Mouse (Mus musculus) embryonic facial prominence, embryonic 15.5 days (tissue): ENCODE results near the gene Trpm4. TPM values are rescaled to one million over a fixed set of nuclear protein-coding genes. Genes with fewer than 3 reads are reported as not detected.
"Not testable (repeated sequence)": the region's sequence is repeated elsewhere in the genome, so short reads cannot be mapped to it uniquely, and the experiment has no call there.

Experiments used
- ATAC-seq: fragments of 200-750 bp; cut with Nextera tagmentation; 2 replicates; pipeline ENCODE4 v1.8.0; 2017; ENCODE audit warnings: low read depth, moderate TSS enrichment; ENCODE audit not compliant: insufficient number of reproducible peaks, low FRiP score, low TSS enrichment
- H3K27ac ChIP-seq: fragments of 300-500 bp; sonication (generic); replicated peaks from 2 replicates; pipeline ENCODE4 v1.5.1; 2015; ENCODE audit warnings: mild to moderate bottlenecking, inconsistent platforms
- H3K27me3 ChIP-seq: fragments of 300-500 bp; sonication (generic); 2 replicates; pipeline ENCODE4 v1.6.1; 2015; ENCODE audit warnings: inconsistent platforms
- H3K36me3 ChIP-seq: fragments of 300-500 bp; sonication (generic); 2 replicates; pipeline ENCODE4 v1.6.1; 2015; ENCODE audit warnings: mild to moderate bottlenecking, inconsistent platforms
- H3K4me1 ChIP-seq: fragments of 300-500 bp; sonication (generic); 2 replicates; pipeline ENCODE4 v1.6.1; 2015; ENCODE audit warnings: inconsistent platforms
- H3K4me2 ChIP-seq: fragments of 300-500 bp; sonication (generic); replicated peaks from 2 replicates; pipeline ENCODE4 v1.6.1; 2015; ENCODE audit warnings: mild to moderate bottlenecking, inconsistent platforms
- H3K4me3 ChIP-seq: fragments of 300-500 bp; sonication (generic); replicated peaks from 2 replicates; pipeline ENCODE4 v1.5.1; 2015; ENCODE audit warnings: mild to moderate bottlenecking, inconsistent platforms
- H3K9ac ChIP-seq: fragments of 300-500 bp; sonication (generic); 2 replicates; pipeline ENCODE4 v1.6.1; 2015; ENCODE audit warnings: inconsistent platforms
- H3K9me3 ChIP-seq: fragments of 300-500 bp; sonication (generic); replicated peaks from 2 replicates; pipeline ENCODE4 v1.6.1; 2016; ENCODE audit warnings: inconsistent platforms
- WGBS: fragments of 180-500 bp; shearing (Covaris S2); methylation state at CpG from one replicate; pipeline ENCODE4 v1.1.7; 2015; 5-methylcytosine and 5-hydroxymethylcytosine counted together
- polyA plus RNA-seq: library from polyadenylated mRNA; unstranded; fragments of >200 nt; fragmentation: Nextera tagmentation; extraction: Ambion mirVana; gene quantifications from 2 replicates; pipeline ENCODE4 v1.2.1, GENCODE M21; 2015

The Trpm4 gene
- polyA plus RNA-seq, 1 experiment from 2014 or later = 23.9 TPM

DNA sequence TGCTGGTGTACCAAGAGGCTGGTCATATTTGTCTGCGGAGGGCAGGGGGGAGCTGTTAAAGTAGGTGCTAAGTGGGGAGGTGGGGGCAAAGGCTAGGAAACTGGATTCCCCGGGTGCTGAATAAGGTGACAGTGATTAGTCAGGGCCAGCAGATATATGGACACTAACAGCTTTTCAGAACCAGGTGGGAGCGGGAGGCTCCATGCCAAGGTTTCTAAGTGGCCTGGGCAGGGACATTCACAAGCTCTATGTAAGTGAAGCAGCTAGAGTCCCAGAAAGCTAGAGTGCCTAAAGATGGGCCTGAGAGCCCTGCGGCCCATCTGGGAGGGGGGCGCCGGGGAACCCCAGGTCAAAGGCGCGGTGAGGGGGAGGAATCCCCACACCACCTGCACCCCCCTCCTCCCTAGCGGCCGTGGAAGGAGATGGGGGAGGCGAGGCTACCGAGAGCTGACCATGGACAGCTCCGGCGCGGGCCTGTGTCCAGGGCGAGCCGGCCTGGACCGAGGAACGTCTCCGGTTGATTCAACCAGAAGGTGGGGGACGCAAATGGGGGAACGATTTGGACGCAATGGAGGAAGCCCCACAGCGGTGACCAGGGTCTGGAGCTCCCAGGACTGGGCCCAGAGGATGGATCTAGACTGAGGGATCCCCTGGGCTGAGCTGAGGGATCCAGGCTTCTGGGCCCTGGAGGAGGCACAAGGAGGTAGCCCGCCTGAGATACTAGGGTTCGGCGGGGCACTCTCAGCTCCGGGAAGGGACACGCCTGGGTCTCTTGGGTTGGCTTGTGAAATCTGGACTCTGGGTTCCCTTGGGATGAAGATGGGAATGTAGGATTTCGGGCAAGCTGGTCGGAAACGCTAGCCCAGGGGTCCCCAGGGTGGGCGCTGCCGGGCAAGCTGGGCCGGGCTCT is 32.4 kb upstream of the Trpm4 start:
- Histone ChIP-seq H3K27ac (0 out of 2 replicates have a peak overlapping the region, but pooled peaks have one; percentile 41), H3K27me3 (peaks cover 58% of the 10 kb centered on the region), H3K4me2 (peak overlapping the region; percentile 98), H3K36me3 (no peaks in the 10 kb centered on the region), H3K9me3 (no peaks in the 10 kb centered on the region), H3K4me3 (peak overlapping the region; percentile 70), H3K9ac (peak overlapping the region; percentile 52), H3K4me1 (peaks cover 55% of the 10 kb centered on the region)
- 5% methylated on average over 34 of the region's 35 CpGs for WGBS
- ATAC-seq = no peak

DNA sequence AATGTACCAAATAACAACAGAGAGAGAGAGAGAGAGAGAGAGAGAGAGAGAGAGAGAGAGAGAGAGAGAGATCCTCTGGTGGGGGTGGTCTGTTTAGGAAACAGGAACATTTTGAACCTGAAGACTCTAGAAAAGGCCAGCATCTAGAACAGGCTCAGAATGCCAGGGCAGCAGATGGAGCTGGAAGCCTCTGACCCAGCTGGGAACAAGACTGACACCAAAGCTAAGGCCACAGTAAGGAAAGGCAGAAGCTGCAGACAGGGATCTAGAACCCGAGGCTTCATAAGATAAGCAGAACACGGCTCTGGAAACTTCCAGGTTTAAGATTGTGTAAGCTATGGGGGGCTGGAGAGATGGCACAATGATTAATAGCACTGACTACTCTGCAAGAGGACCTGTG is 30.4 kb upstream of the Trpm4 start:
- Histone ChIP-seq H3K27ac (0 out of 2 replicates have a peak overlapping the region, but pooled peaks have one; percentile 44), H3K4me1 (peaks cover 43% of the 10 kb centered on the region), H3K36me3 (no peaks in the 10 kb centered on the region), H3K9me3 (no peaks in the 10 kb centered on the region), H3K9ac (no peak overlapping the region), H3K4me2 (no peak overlapping the region), H3K27me3 (peaks cover 49% of the 10 kb centered on the region), H3K4me3 (no peak overlapping the region)
- WGBS = 88% methylated on average over 2 of the region's 2 CpGs
- no peak for ATAC-seq

DNA sequence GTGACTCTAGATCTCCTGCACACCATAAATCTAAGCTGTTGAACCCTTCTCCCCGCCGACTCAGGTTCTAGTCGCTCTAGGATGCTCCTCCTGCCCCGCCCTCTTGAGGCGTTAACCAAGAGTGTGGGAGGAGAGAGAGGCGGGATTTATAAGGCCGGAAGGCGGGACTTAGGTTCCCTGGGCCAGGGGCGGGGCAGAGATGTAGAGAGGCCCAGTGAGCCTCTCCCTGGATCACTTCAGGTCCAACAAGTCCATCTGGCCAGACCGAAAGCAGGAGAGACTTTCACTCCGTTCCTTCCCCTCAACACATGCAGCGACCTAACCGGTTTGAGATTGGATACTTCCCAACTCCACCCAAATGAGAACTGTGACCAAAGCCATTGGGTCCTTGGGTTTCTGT is 29.2 kb upstream of the Trpm4 start:
- H3K27ac ChIP-seq = no peak overlapping the region
- 6% methylated on average over 13 of the region's 13 CpGs for WGBS
- ATAC-seq = no peak
- no peak overlapping the region for H3K9ac ChIP-seq
- no peaks in the 10 kb centered on the region for H3K36me3 ChIP-seq
- H3K9me3 ChIP-seq = no peaks in the 10 kb centered on the region
- H3K4me3 ChIP-seq = no peak overlapping the region
- H3K27me3 ChIP-seq = peaks cover 39% of the 10 kb centered on the region; the same call in 1 of the 2 replicates
- peaks cover 39% of the 10 kb centered on the region for H3K4me1 ChIP-seq
- H3K4me2 ChIP-seq = no peak overlapping the region

DNA sequence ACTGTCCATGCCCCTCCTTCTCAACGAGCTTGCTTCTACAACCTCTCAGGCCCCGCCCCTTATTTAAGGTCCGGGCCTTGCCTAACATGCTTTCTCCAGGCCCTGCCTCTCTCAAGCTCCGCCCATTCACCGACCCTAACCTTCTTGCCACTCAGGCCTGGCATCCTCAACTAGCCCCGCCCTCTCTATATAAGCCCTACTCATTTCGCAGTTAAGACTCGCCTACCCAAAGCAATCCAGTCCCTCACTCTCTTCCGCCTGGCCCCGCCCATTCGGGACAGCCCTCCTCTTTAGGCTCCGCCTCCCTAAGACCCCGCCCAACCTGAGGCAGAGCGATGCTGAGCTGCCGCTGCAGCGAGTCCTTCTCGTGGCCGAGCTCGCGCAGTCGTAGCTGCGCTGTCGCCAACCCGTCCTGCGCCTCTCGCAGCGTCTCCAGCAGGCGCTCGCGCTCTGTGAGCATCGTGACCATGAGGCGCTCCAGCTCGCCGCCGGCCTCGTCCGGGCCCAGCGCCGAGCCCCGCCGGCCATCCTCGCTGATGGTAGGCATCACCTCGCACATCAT is 27.7 kb upstream of the Trpm4 start:
- peak overlapping the region; percentile 83 for H3K4me2 ChIP-seq
- H3K27ac ChIP-seq = no peak overlapping the region; the same call in 1 of the 2 replicates
- peaks cover 39% of the 10 kb centered on the region; the same call in 1 of the 2 replicates for H3K27me3 ChIP-seq
- peak; percentile 88 for ATAC-seq
- peak overlapping the region; percentile 26 for H3K9ac ChIP-seq
- no peaks in the 10 kb centered on the region for H3K9me3 ChIP-seq
- WGBS = 1% methylated on average over 43 of the region's 43 CpGs
- peaks cover 3% of the 10 kb centered on the region; the same call in 1 of the 2 replicates for H3K36me3 ChIP-seq
- peaks cover 30% of the 10 kb centered on the region for H3K4me1 ChIP-seq
- H3K4me3 ChIP-seq = peak overlapping the region; percentile 50

DNA sequence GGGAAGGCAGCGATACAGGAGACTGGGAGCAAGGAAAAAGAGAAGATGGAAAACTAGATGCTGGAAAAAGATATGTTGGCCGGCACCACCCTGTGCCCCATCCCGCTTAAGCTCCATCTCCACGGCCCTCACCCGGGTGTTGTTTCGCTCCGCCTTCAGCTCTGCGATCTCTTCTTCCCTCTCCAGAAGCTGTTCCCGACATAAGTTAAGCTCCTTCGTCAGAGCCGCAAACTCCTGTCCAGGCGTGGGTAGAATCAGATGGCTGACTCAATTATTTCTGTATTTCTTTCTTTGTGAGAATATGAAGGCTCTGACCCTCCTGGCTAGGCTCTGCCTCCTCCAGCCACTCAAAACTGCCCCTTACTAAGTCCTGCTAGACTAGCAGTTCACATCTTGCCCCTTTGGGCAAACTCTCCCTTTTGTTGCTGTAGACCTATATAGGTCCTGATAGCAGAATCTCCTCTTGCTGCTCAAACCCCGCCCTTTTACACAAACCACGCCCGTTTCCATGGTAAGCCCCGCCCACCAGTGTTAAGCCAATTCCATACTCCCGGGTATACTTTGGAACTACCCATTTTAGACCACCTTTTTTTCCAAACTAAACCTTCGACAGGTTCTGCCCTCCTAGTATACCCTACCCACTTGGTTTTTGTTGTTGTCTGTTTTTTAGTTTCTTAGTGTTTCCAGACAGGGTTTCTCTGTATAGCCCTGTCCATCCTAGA is 27.0 kb upstream of the Trpm4 start:
- Histone ChIP-seq H3K9ac (no peak overlapping the region), H3K4me1 (peaks cover 23% of the 10 kb centered on the region), H3K27me3 (peaks cover 35% of the 10 kb centered on the region; the same call in 1 of the 2 replicates), H3K4me3 (0 out of 2 replicates have a peak overlapping the region, but pooled peaks have one; percentile 50), H3K9me3 (no peaks in the 10 kb centered on the region), H3K27ac (no peak overlapping the region), H3K36me3 (peaks cover 3% of the 10 kb centered on the region; the same call in 1 of the 2 replicates), H3K4me2 (peak overlapping the region; percentile 83; the same call in 1 of the 2 replicates)
- WGBS = 50% methylated on average over 18 of the region's 18 CpGs
- peak; percentile 26; the same call in 1 of the 2 replicates for ATAC-seq

DNA sequence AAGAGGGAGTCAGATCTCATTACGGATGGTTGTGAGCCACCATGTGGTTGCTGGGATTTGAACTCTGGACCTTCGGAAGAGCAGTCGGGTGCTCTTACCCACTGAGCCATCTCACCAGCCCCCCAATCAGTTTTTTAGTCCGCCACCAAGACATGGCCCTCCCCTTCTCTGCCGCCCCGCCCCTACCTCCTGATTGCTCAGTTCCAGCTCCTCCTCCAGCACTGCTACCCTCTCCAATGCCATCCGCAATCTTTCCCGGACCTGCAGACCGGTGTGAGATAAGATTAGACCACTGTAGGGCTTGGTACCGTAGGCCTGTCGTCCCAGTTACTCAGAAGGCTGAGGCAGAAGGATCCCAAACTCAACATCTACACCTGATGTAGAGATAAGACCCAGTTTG is 25.5 kb upstream of the Trpm4 start:
- not testable (repeated sequence) for H3K4me3 ChIP-seq, H3K4me2 ChIP-seq, H3K9ac ChIP-seq, H3K9me3 ChIP-seq, H3K27ac ChIP-seq, H3K36me3 ChIP-seq, ATAC-seq
- peaks cover 21% of the 10 kb centered on the region for H3K4me1 ChIP-seq
- H3K27me3 ChIP-seq = peaks cover 25% of the 10 kb centered on the region; the same call in 1 of the 2 replicates
- WGBS = 65% methylated on average over 11 of the region's 11 CpGs

DNA sequence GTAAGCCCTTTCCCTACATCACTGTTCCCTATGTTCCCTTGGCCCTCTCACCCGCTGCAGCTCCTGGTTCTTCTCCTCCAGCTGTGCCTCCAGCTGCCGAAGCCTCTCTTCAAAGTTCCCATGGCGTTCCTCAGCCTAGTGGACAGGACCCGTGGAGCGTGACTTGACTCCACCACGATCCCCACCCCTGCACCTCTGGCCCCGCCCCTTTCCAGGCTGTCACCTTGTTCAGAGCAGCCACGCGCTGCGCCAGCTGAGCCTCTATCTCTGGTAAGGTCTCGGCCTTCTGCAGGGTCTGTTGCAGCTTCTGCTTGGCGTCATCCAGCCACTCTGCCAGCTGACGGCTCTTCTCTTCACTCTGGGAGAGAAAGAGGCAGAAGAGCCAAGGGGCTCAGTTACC is 22.5 kb upstream of the Trpm4 start:
- no peak overlapping the region for H3K4me2 ChIP-seq
- peaks cover 2% of the 10 kb centered on the region; the same call in 1 of the 2 replicates for H3K27me3 ChIP-seq
- H3K27ac ChIP-seq = no peak overlapping the region
- no peaks in the 10 kb centered on the region for H3K9me3 ChIP-seq
- 48% methylated on average over 13 of the region's 13 CpGs for WGBS
- peaks cover 2% of the 10 kb centered on the region for H3K4me1 ChIP-seq
- no peak for ATAC-seq
- H3K36me3 ChIP-seq = peaks cover 10% of the 10 kb centered on the region; the same call in 1 of the 2 replicates
- no peak overlapping the region for H3K9ac ChIP-seq
- H3K4me3 ChIP-seq = no peak overlapping the region

DNA sequence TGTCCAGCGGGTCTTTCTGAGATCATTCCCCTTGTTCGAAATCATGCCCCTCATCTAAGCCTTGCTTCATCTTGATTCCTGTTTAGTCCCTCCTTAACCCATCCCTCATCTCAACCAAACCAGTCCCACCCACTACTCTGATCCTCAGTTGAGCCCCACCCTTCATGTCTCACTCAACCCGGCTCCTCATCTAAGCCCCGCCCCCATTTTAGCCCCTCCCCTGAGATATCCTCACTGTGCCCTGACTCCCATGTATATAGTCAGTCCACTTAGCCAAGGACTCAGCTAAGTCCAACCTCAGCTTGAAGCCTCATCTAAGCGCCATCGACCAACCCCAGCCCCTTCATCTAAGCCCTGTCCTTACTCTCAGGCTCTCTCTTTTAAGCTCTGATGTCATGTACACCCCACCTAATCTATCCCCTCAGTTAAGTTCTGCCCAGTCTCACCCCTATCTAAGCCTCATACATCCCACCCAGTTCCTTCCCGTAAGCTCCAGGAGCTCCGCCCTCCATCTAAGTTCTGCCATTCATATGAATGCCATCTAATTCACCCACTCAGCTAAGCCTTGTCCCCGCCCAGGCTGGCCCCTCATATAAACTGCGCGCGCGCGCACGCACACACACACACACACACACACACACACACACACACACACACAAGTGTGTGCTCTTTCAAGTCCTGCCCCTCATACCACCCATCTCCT is 21.9 kb upstream of the Trpm4 start:
- Histone ChIP-seq H3K4me2 (no peak overlapping the region), H3K27me3 (no peaks in the 10 kb centered on the region), H3K4me1 (no peaks in the 10 kb centered on the region), H3K9me3 (no peaks in the 10 kb centered on the region), H3K9ac (no peak overlapping the region), H3K27ac (no peak overlapping the region), H3K36me3 (peaks cover 10% of the 10 kb centered on the region; the same call in 1 of the 2 replicates), H3K4me3 (no peak overlapping the region)
- ATAC-seq = no peak
- WGBS = 71% methylated on average over 15 of the region's 15 CpGs

DNA sequence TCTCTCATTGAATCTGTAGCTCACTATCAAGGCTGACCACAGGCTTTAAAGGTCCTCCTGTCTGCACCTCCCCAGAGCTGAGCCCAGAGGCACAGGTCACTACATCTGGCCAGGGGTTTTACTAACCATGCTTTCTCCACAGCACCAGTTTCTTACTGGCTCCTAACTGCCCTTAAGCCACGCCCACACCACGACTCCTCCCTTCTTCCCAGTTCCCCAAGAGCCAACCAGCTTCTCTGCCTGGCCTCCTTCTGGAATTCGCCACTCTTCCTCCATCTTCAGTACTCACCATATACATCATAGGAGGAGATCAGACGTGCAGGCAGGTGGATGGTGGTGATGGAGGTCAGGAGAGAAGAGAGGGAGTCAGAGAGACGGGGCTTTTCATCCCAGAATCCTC is 19.5 kb upstream of the Trpm4 start:
- Histone ChIP-seq H3K4me1 (no peaks in the 10 kb centered on the region), H3K27ac (no peak overlapping the region), H3K4me2 (no peak overlapping the region), H3K9me3 (no peaks in the 10 kb centered on the region), H3K4me3 (no peak overlapping the region), H3K27me3 (no peaks in the 10 kb centered on the region), H3K36me3 (peaks cover 10% of the 10 kb centered on the region), H3K9ac (no peak overlapping the region)
- 21% methylated on average over 5 of the region's 5 CpGs for WGBS
- no peak for ATAC-seq

DNA sequence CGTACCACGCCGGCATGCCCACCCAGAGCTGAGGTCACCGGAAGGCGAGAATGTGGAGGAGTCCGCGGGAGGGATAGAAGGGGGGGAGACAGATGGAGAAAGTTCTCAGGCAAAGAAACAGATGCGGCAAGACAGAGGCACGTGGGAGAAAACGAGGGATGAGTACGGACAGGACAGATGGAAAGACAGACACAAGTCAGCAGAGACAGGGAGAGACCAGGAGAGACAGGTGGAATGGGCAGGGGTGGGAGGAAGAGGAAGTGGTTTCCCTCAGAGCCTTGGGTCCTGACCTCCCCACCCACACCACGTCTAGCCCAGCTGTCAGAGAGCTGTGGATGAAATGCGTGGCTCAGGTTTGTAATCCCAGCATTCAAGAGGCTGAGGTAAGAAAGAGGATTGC is 13.3 kb upstream of the Trpm4 start:
- Histone ChIP-seq H3K36me3 (peaks cover 4% of the 10 kb centered on the region; the same call in 1 of the 2 replicates), H3K9ac (no peak overlapping the region), H3K9me3 (no peaks in the 10 kb centered on the region), H3K27ac (no peak overlapping the region), H3K4me1 (no peaks in the 10 kb centered on the region; the same call in 1 of the 2 replicates), H3K4me3 (no peak overlapping the region), H3K4me2 (no peak overlapping the region), H3K27me3 (no peaks in the 10 kb centered on the region)
- 72% methylated on average over 13 of the region's 13 CpGs for WGBS
- ATAC-seq = no peak
